Mouse (Mus musculus) cerebellum, adult 9-10 months (tissue): Measurements from ENCODE around the gene Dnm3.

ENCODE experiments used
- DNase-seq: peaks from one replicate; pipeline ENCODE4 v3.0.0; 2022

Dnm3 gene

DNA sequence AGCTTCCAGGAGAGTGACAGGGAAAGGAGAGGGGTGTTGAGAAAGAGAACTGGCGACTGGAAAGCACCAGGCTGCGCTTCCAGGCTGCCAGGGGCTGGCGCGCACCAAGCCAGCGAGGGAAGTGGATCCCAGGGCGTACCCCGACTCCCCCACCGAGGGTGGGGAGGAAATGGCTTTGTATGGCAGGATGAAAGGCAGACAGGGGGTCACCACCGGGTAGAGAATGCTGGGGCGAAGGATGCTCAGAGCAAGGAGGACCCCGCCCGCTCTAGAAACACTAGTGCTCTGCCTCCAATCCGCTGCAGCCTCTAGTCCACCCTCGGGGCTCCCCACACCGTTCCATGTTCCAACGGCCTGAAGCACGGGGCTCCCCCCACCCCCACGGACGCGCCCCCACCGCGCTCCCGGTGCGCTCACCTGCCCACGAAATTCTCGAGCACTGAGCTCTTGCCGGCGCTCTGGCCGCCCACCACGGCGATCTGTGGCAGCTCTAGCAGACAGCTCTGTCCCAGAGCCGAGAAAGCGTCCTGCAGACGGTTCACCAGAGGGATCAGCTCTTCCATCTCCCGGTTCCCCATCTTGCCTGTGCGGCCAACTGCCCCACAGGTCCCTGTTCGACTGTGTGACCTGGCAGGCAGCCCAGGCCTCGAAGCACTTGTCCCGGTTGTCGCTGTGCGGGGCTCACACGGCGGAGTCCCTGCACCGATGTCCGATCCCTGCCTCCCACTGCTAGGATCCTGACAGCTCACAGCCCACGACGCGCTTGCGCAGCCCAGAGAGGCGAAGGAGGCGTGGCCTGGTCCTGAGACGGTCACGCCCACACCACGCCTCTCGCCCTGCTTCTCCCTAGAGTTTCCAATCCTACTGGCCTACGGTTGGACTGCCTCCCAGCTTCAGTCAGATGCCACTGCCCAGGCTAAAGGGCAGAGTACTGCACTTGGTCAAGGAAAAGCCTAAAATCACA, at the start of gene Dnm3:
Gene Dnm3, minus strand, starts transcription at position 789 of the 964 bp plus-strand sequence.
- peak; percentile 96 for DNase-seq

DNA sequence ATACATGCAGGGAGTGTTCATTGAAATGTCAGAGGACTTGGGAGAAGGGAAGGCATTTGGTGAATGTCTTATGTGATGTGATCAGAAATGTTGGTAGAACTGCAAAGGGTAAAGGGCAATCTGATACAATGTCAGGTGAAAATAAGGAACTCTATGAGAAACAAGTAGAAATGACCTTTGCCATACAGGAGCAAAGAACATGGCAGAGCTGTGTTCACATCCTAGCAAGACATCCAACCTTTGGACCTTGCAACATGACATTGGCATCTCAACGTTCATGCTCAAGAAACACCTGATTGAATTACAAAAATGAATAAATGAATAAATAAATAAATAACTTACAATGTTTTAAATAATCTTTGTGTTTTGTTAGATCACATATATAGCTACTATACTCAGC, 37.3 kb upstream of the Dnm3 start:
- no peak for DNase-seq

DNA sequence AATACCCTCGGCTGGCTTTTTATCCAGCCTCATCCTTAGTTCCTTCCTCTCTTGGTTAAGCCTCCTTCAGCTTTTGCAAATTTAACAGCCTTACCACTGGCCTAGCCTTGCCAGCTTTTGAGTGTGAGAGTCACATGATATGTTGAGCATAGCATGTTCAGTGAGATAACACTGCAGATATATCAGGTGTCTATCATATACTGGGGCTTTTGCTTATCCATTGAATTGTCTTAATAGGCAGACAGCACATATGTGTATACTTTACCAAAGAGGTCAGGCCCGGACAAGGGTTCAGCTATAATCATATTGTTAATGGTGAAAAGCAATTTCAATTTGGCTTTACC, 32.2 kb upstream of the Dnm3 start:
- DNase-seq = no peak

DNA sequence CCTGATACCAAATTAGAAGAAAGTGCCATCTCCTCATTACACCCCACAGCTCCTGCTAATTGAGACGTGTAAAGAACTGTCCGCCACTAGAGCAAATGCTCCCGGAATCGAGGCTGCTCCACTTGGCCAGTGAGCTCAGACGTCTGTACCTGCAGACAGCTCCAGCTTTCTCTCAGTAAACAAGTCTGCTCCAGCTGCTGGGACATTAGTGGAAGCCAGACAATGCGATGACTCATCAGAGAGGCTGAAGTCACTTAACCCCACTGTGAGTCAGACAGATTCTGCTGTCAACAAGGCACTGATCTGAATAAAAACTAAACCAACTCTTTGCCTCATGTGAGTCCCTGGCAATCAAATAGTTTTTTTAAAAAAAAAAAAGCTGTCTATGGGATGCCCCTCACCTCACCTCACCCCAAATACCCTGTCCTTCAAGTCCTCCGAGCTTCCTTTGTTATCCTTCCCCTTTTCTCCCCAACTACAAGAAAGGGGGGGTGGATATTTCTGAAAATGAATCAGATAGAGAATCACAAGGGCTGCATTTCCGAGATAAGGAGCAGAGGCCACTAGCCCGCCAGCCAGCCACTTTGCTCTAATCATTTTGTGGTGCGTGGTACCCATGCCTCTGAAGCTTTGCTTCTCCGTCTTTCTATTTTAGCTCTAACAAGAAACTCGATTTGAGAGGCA, 31.6 kb upstream of the Dnm3 start:
- no peak for DNase-seq

DNA sequence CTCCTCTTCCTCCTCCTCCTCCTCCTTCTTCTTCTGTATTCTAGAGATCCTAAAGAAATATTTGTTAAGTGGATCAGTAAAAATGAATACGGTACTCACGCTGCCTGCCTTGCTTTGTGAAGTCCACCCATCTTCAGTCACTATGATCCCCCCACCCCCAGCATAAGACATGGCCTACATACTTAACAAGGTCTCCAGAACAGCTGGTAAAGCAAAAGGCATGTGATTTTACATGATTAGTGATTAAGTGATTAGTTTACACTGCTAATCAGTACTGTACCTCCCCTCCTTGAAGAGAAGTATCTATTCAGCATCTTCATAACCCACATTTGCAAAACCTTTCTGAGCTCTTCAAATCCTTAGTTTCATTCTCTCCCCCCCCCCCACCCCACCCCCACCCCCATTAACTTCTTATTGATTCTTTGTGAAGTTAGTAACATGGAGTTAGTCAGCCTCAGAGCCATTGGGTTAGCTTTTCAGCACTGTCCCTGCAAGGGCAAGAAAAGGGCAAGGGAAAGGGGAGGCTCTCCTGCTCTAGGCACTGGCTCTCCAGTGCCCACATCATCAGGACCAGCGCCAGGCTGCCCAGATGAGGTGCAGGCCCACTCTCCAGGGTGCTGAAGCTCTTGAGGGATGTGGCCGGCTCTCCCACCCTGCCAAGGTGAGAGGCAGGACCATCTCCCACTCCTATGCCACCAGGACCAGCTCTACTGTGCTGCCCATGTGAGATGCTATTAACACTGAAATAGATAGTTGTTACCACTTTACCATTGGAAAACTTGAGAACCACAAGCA, 30.6 kb upstream of the Dnm3 start:
- DNase-seq = no peak

DNA sequence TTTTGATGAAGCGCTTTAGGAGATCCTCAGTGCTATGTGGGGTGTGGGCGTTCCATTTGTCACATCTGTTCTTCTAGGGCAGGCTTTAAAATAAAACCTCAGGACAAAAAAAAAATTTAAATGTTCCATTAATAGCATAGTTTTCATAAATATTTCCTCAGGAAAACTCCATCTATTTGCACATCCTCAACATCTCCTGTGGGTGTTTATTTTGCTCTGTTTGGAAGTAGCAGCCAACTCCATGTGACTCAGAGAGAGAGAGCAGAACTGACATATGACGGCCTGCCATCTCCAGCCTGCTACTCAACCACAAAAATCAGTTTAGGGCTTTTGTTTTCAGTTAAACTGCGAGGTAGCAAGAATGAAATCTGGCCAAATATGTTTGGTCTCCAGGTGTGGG, 28.7 kb upstream of the Dnm3 start:
- DNase-seq = no peak

DNA sequence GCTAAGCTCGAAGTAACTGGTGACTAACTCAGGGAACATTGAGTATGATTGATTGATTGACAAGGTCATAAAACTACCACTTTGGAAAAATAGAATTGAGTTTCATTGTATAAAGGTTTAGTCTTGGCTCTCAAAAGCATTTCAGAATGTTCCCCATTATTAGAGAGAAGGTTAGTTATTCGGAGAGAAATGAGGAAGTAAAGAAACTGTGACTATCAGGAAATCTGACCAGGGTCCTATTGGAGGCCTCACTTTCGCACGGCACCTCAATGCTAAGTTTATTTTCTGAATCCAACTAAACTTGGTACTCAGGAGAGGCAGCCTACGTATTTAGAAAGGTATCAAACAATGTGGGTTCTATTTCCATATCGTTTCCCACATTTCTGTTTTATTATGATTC, 27.8 kb upstream of the Dnm3 start:
- no peak for DNase-seq

DNA sequence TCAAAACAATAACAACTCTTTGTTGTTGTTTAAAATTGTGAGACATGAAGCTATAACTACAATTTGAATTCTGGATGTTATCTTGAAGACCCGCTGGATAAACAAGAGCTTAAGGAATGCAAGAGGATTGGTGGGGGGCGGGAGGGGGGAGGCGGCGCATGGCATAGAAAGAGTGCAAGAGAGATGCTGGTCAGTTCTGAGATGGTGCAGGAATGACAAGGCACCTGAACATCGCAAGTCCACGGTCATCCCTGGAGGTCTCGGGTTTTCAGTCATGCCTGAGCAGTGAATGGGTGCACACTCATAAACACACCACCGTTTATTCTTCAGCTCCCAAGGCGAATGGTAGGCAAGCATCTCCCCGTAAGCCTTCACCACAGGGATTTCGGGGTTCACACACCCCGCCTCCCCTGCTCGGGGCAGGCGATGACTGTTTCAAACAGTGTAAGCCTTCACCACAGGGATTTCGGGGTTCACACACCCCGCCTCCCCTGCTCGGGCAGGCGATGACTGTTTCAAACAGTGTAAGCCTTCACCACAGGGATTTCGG, 1.2 kb downstream of the Dnm3 start:
- DNase-seq = peak; percentile 53

DNA sequence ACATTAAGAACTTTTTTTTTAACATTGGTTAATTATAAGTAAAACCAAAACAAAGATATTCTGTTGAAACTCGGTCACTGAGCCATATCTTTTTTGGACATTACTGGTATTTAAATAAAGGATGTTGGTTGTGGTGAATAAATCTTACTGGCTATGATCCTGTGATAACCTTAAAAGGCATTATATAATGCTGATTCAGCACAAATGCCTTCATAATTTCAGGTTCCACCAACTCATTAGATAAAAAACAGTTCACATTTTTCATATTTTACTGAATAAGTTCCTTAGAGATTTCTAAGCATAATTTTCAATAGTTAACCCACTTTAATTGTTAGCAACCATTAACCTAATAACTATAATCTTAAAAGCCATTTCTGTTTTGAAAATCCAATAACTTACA, 4.9 kb downstream of the Dnm3 start:
- DNase-seq = no peak

DNA sequence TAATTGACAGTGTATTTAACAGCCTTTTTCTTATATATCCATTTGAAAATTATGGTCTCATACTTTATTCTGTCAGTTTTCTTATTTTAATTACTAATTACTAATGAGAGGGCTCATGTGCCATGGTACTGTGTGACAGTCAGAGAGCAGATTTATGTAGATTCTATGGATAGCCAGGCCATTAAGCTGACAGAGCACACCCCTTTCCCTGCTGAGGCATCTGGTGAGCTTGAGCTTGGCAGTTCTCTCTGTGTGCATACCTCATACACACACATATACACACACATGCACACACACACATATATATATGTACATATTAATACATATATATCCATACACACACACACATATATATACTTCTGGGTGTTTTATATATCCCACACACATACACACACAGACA, 6.7 kb downstream of the Dnm3 start:
- DNase-seq = peak; percentile 3

DNA sequence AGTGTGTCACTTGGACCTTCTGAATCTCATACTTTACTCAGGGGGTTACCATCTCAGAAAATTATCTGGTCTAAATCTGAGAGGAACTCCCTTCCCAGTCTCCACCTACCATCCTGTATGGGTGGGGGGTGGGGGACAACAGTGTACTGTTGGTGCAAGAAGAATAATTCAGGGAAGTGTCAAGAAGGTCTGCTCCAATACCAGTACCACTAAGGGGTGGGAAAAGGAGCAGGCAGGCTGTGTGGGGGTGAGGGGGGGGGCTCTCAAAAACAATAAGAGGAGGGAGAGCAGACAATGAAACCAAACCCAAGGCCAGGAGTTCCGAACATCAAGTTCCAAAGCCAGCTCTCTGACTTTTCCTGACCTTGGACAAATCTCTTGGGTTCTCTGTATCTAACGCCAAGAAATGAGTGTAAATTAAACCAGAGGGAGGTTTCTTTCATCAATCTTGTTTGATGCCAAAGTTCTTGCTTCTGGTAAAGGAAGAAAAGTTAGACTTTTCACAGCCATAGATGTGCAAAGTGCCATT, 8.0 kb downstream of the Dnm3 start:
- peak; percentile 5 for DNase-seq

DNA sequence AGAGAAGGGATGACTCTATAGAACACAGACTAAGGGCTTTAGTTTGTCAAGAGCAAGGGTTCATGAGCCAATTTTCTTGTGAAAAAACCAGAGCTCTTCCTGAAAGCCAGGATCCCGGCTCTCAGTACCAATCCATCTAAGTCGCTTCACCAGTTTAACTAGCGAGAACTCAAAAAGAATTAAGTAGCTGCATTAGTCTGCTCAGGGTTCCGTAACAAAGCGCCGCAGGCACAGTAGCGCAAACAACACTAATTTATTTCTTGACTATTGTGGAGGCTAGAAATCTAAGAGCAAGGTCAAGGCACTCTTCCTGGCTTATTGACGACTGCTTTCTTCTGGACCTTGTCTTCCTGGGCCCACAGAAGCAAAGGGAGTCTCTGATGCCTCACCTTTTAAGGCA, 14.2 kb downstream of the Dnm3 start:
- no peak for DNase-seq

DNA sequence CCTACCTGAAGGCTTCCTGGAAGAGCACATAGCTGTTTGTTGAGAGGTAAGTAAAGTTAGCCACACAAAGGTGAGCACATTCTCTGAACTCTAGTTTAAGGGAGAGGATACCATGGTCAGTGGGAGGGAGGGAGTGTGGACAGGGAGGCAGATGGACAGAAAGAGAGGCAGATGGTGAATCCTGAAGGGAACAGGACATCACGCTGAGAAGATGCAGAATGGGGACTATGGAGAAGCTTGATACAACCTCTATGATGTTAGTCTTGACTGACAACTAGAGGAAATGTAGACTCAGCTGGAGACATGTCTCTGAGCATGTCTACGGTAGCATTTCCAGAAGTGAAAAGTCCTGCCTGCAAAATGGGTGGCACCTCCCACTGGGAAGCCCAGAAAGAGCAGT, 19.1 kb downstream of the Dnm3 start:
- DNase-seq = peak; percentile 91

DNA sequence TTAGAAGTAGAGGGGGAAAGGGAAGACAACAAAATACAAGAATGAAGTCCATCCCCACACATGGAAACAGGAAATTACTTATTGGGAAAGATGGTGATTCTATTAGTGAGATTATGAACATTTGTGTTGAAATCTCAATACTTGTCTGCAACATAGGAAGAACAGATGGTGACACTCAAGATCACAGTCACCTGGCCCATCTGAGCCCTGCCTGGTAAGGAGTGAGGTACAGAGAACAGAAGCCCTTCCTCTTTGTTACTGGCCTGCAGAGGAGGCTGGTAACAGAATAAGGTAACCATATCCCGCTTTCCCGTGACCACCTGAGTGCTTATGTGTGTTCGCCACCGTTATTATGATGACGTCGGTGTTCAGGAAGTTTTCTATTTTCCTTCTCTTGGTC, 21.0 kb downstream of the Dnm3 start:
- DNase-seq = no peak

DNA sequence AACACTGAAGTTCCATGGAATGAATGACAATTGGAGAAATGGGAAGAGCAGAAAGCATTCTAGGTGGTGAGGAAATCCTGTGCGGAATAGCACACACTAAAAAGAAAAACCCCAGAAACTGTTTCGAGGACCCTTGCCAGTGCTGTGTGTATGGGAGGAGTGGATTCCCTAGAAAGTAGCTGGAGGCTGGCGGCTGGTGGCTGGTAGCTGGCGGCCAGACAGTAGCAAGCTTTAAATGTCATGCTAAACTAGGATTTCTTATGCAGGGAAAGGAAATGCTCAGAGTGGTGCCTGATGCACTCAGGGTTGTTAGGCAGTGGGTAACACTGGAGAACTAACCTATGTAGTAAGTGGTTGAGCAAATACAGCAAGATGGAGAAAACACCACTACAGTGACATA, 21.4 kb downstream of the Dnm3 start:
- DNase-seq = no peak

DNA sequence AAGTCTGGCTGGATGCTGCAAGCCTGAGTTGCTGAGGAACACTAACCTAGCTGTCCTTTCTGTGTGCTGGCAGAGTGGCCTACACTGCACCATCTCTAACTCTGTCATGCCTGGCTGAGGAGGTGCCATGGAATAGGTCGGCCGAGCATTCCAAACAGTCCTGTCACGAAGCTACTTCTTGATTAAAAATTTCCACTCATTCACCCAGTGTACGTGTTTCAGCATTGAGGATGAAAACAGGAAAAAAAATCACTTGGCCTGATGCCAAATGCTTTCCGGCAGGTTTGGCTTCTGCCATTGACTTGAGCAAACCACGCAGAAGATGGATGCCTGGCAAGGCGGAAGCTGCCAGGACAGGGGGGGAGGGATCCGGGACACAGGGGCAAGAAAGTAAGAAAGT, 24.3 kb downstream of the Dnm3 start:
- DNase-seq = peak; percentile 84

DNA sequence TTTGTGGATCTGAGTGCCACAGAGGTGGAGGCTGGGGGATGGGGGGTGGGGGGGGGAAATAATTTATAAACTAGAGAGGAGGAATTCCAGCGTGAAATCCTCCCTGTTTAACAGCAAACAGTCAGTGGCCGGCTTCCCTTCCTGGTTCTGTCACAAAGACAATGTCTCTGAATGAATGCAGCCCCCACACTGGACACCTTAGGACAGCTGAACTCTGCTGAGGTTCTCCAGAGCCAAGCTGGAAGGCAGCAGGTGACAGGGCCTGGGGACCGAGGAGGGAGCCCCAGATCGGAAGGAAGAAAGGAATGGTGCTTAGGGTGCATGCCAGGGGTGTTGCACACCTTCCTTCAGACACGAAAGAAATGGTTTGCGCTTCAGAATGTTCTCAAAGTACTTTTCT, 24.8 kb downstream of the Dnm3 start:
- no peak for DNase-seq

DNA sequence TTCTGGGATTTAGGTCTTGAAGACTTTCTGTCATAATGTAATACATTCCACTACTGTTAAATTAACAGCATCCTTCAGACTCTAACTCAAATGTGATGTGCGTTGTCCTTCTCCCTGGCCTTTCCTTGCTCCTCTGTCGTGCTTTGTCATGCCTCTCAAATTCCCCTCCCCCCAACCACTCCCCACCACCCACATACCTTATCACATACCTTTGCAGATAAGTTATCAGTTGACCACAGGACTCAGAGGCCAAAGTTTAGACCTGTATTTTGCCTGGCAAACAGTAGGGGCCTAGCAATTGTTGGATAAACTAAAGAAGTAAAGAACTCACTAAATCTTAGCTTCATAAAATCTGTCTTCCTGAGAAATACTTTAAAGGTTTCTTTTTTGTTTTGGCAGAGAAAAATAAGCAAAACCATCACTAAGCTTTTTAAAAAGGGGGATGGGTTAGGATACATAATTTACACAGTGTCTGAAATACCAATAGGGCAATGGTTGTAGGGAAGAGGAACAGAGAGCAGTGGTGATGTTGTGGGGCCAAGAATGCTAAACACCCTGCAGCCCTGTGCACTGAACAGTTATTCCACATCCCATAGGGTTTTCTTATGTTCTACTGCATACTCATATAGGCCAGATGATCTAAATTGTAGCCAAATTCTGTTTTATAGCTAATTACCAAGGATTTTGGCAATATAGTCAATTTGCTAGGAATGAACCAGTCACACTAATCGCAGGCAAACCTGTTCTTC, 28.5 kb downstream of the Dnm3 start:
- no peak for DNase-seq

DNA sequence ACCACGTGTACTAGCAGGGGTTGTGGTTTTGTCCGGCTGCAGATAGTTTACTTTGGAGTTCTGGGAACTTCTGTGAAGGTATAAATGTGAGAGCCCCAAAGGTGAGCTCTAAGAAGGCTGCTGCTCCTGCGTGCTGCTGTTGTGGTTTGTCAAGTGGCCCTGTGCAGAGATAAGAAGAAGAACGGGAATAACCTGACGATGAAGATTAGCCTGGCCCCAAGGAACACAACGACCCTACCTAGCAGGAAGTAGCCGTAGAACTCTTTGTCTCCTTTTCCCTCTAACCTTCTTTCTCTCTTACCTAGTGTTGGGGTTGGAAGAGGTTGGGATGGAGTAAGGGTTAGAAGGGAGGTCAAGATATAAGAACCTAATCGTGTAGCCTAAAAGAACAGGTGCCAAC, 33.0 kb downstream of the Dnm3 start:
- no peak for DNase-seq

DNA sequence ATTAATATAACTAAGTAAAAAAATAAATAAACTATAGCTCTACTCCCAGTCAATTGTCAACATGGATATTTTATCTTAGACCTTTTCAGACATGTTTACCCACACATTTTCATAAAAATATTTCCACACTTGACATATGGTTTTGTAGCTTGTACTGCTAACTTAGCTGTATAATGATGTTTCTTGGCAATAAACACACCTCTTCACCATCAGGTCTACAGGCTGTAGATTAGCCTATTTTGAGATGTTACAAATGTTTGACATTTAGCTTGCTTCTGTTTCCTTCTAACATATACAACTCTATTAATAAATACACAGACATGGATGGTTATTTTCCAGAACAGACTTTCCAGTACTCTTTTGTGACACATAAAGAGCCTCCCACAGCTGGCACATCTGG, 38.3 kb downstream of the Dnm3 start:
- DNase-seq = no peak

DNA sequence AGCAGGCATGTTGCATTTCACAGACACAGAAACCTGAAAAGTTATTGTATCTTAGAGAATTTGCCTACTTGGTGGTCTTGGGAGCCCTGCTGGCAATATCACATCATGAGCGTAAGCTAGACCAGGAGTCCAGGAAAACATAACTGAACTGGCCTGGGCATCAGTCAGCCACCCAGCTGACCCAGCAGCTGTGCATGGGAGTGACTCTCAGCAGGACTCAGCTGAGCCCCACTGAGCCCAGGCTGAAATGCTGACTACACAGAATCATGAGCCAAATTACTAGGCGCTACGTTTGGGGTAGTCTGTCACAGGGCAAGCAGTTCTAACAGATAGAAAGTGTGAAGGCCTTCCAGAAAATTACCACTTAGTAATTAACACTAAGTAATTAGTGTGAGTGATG, 41.2 kb downstream of the Dnm3 start:
- peak; percentile 74 for DNase-seq

DNA sequence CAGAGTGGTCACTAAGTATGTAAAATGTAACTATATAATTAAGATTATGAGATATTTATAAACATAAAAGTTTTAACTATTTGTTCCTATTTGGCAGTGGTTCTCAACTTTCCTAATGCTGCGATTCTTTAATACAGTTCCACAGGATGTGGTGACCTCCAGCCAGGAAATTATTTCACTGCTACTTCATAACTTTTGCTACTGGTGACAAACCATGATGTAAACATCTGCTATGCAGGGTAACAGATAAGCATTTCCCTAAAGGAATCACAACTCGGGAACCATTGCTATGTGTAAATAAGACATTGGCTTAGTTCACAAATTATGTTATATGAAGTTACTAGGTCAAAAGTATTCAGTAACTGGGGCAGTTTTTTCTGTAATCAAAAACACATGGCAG, 48.9 kb downstream of the Dnm3 start:
- no peak for DNase-seq
